Mouse (Mus musculus): ENCODE results near the gene Kcnk2.
"Not testable (repeated sequence)": the region's sequence is repeated elsewhere in the genome, so short reads cannot be mapped to it uniquely, and the experiment has no call there.

Gene Kcnk2

GRCm38 (mm10) chr1:189342416-189343104 is 59.5 kb downstream of the Kcnk2 start:
- peak; percentile 4 for DNase-seq

- DNase-seq: peak; percentile 7
Measured at GRCm38 (mm10) chr1:189341381-189341917, 60.6 kb downstream of the Kcnk2 start.

- no peak for DNase-seq
Measured at GRCm38 (mm10) chr1:189315896-189316295, 86.2 kb downstream of the Kcnk2 start.

- no peak for DNase-seq
Measured at GRCm38 (mm10) chr1:189314495-189314894, 87.6 kb downstream of the Kcnk2 start.

- no peak for DNase-seq
Measured at GRCm38 (mm10) chr1:189313750-189314149, 88.3 kb downstream of the Kcnk2 start.

- peak; percentile 45 for DNase-seq
Measured at GRCm38 (mm10) chr1:189310145-189310544, 91.9 kb downstream of the Kcnk2 start.

- no peak for DNase-seq
Measured at GRCm38 (mm10) chr1:189304988-189305522, 97.0 kb downstream of the Kcnk2 start.

- no peak for DNase-seq
Measured at GRCm38 (mm10) chr1:189303001-189303400, 99.1 kb downstream of the Kcnk2 start.

- DNase-seq: no peak
Measured at GRCm38 (mm10) chr1:189293679-189294406, 108.2 kb downstream of the Kcnk2 start.

- no peak for DNase-seq
Measured at GRCm38 (mm10) chr1:189290885-189291284, 111.2 kb downstream of the Kcnk2 start.

GRCm38 (mm10) chr1:189288948-189289347 is 113.1 kb downstream of the Kcnk2 start:
- DNase-seq: no peak

GRCm38 (mm10) chr1:189272281-189272680 is 129.8 kb downstream of the Kcnk2 start:
- no peak for DNase-seq

- no peak for DNase-seq
Measured at GRCm38 (mm10) chr1:189253631-189254030, 148.4 kb downstream of the Kcnk2 start.

- no peak for DNase-seq
Measured at GRCm38 (mm10) chr1:189253207-189253606, 148.9 kb downstream of the Kcnk2 start.

GRCm38 (mm10) chr1:189243206-189243605 is 158.9 kb downstream of the Kcnk2 start:
- not testable (repeated sequence) for DNase-seq

- no peak for DNase-seq
Measured at GRCm38 (mm10) chr1:189235261-189235660, 166.8 kb downstream of the Kcnk2 start.

GRCm38 (mm10) chr1:189232829-189233228 is 169.2 kb downstream of the Kcnk2 start:
- peak; percentile 10 for DNase-seq

GRCm38 (mm10) chr1:189228222-189229084 is 173.6 kb downstream of the Kcnk2 start:
- DNase-seq: peak; percentile 16

GRCm38 (mm10) chr1:189227479-189227878 is 174.6 kb downstream of the Kcnk2 start:
- no peak for DNase-seq

- DNase-seq: peak; percentile 39
Measured at GRCm38 (mm10) chr1:189219051-189219450, 183.0 kb downstream of the Kcnk2 start.

- no peak for DNase-seq
Measured at GRCm38 (mm10) chr1:189217751-189218564, 184.1 kb downstream of the Kcnk2 start.

GRCm38 (mm10) chr1:189215131-189215530 is 186.9 kb downstream of the Kcnk2 start:
- no peak for DNase-seq
